18 mouse cellular contexts compared by ENCODE assay signal in the genomic region with DNA sequence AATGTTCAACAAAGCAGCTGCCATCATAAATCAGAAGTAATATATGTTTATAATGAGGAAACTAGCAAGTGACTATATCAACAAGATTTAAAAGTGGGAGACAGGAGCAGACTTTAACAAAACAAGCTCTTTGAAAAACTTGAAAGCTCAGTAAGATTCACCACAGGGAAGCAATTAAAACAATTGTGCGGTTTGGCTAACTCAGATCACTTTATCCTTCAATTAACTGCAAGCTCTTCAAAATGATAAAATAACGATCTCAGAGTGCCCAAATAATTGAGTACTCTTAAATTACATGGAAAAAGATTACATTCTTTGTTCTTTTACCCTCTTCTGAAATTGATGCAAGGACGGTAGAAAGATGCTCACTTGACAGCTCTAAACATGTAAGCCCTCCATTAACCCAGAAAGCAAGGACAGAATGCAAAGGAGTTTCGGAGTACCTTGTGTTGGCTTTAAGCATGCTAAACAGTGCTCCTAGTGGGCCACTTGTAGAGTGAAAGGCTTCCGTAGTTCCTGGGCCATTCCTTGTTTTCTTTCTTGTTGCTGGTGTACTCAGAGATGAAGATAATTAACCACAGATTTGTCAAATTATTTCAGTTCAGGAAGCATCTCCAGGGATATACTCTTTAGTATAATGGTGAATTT.
"Had no signal": no experiment of that assay in that cellular context is flagged by ENCODE, and none has a peak within 500 bp of the region (broad histone marks: within the 10 kb centered on the region; RNA-seq: fewer than 3 reads in every experiment).

No protein-coding gene starts in this region.

- H3K27ac ChIP-seq: kidney, embryonic 15.5 days; liver, embryonic 14.5 days; macrophage; midbrain, embryonic 12.5 days had no signal

- DNase-seq: kidney, adult 11 months; kidney, adult 8-10 months; kidney, postnatal 10 days; kidney, postnatal 36 days; layer of hippocampus, adult 9-11 months; liver, postnatal 0 days; lung, embryonic 14.5 days; right cerebral cortex, postnatal 25 days; spleen, adult 18-20 months; thymus, adult 18-20 months; thymus, postnatal 36 days had no signal

- H3K36me3 ChIP-seq: kidney, embryonic 15.5 days; midbrain, embryonic 12.5 days had no signal

- H3K27me3 ChIP-seq: kidney, embryonic 15.5 days; midbrain, embryonic 12.5 days had no signal

- H3K9me3 ChIP-seq: kidney, embryonic 15.5 days; midbrain, embryonic 12.5 days had no signal

- H3K4me1 ChIP-seq: kidney, embryonic 15.5 days; midbrain, embryonic 12.5 days had no signal

- ATAC-seq: liver, postnatal 0 days; lung, postnatal 0 days; midbrain, embryonic 16.5 days had no signal

- H3K4me2 ChIP-seq: kidney, embryonic 15.5 days; liver, embryonic 11.5 days; lung, embryonic 14.5 days; midbrain, embryonic 12.5 days had no signal

- H3K4me3 ChIP-seq: kidney, embryonic 15.5 days; midbrain, embryonic 12.5 days had no signal

- H3K9ac ChIP-seq: kidney, embryonic 15.5 days; liver, embryonic 14.5 days; liver, postnatal 0 days; lung, embryonic 14.5 days; midbrain, embryonic 12.5 days had no signal
